Mouse (Mus musculus) intestine, embryonic 16.5 days (tissue): ENCODE measurements around the gene Caap1. TPM values are rescaled to one million over a fixed set of nuclear protein-coding genes. Genes with fewer than 3 reads are reported as not detected.

ENCODE experiments used
- ATAC-seq: fragments of 200-750 bp; cut with Nextera tagmentation; 2 replicates; pipeline ENCODE4 v1.8.0; 2017; ENCODE audit warnings: moderate TSS enrichment, moderate library complexity
- H3K27ac ChIP-seq: fragments of 300-500 bp; sonication (generic); 2 replicates; pipeline ENCODE4 v1.5.1; 2014; ENCODE audit warnings: mild to moderate bottlenecking, low read length
- H3K27me3 ChIP-seq: fragments of 300-500 bp; sonication (generic); replicated peaks from 2 replicates; pipeline ENCODE4 v1.6.1; 2014; ENCODE audit warnings: low read length, control low read depth, mixed read lengths; ENCODE audit not compliant: control insufficient read depth, insufficient read depth
- H3K36me3 ChIP-seq: fragments of 300-500 bp; sonication (generic); 2 replicates; pipeline ENCODE4 v1.6.1; 2014; ENCODE audit warnings: low read length, control low read depth; ENCODE audit not compliant: control insufficient read depth, insufficient read depth
- H3K4me1 ChIP-seq: fragments of 300-500 bp; sonication (generic); 2 replicates; pipeline ENCODE4 v1.6.1; 2014; ENCODE audit warnings: low read length, control low read depth, mixed read lengths; ENCODE audit not compliant: control insufficient read depth, insufficient read depth
- H3K4me2 ChIP-seq: fragments of 300-500 bp; sonication (generic); 2 replicates; pipeline ENCODE4 v1.6.1; 2014; ENCODE audit warnings: low read depth, low read length, control low read depth
- H3K4me3 ChIP-seq: fragments of 300-500 bp; sonication (generic); 2 replicates; pipeline ENCODE4 v1.5.1; 2014; ENCODE audit warnings: mild to moderate bottlenecking, low read length
- H3K9ac ChIP-seq: fragments of 300-500 bp; sonication (generic); 2 replicates; pipeline ENCODE4 v1.6.1; 2014; ENCODE audit warnings: low read depth, low read length
- H3K9me3 ChIP-seq: fragments of 300-500 bp; sonication (generic); 2 replicates; pipeline ENCODE4 v1.6.1; 2016; ENCODE audit warnings: low read length, control low read depth; ENCODE audit not compliant: control insufficient read depth
- WGBS: fragments of 180-500 bp; shearing (Covaris S2); extraction: QIAGEN DNeasy Blood & Tissue Kit; methylation state at CpG from one replicate; pipeline ENCODE4 v1.1.7; 2014; 5-methylcytosine and 5-hydroxymethylcytosine counted together
- polyA plus RNA-seq: library from polyadenylated mRNA; unstranded; fragments of >200 nt; fragmentation: Nextera tagmentation; extraction: Ambion mirVana; gene quantifications from 2 replicates; pipeline ENCODE4 v1.2.1, GENCODE M21; 2015

Caap1 gene
- polyA plus RNA-seq, result 11.5 TPM in 2 replicates

GRCm38 (mm10) chr4:94556265-94557054 lies at the start of gene Caap1, which contains the start of gene Gm10306:
Gene Caap1 (minus strand): TSS chr4:94556796.
Gene Gm10306 (plus strand): TSS chr4:94556546.
- peaks cover 4% of the 10 kb centered on the region; the same call in 1 of the 2 replicates for H3K4me1 ChIP-seq
- peak within 1 kb of the TSS; percentile 97 for H3K4me3 ChIP-seq
- H3K27ac ChIP-seq, result peak within 1 kb of the TSS; percentile 70
- no peaks in the 10 kb centered on the region for H3K9me3 ChIP-seq
- H3K27me3 ChIP-seq, result no peaks in the 10 kb centered on the region
- ATAC-seq, result peak; percentile 98
- H3K9ac ChIP-seq, result peak within 1 kb of the TSS; percentile 89
- H3K4me2 ChIP-seq, result peak within 1 kb of the TSS; percentile 59
- no peaks in the 10 kb centered on the region for H3K36me3 ChIP-seq
- under 1% methylated on average over 74 of the region's 83 CpGs for WGBS

GRCm38 (mm10) chr4:94605591-94605990 lies 49.0 kb upstream of the Caap1 start:
- Histone ChIP-seq H3K4me3 (no peak overlapping the region), H3K9me3 (no peaks in the 10 kb centered on the region), H3K9ac (no peak overlapping the region), H3K4me1 (peaks cover 5% of the 10 kb centered on the region; the same call in 1 of the 2 replicates), H3K36me3 (no peaks in the 10 kb centered on the region), H3K27me3 (no peaks in the 10 kb centered on the region), H3K27ac (no peak overlapping the region), H3K4me2 (no peak overlapping the region)
- ATAC-seq, result no peak
- 92% methylated on average over 2 of the region's 2 CpGs for WGBS

GRCm38 (mm10) chr4:94604452-94605019 lies 47.9 kb upstream of the Caap1 start:
- WGBS, result 90% methylated on average over 2 of the region's 2 CpGs

GRCm38 (mm10) chr4:94603031-94603629 lies 46.5 kb upstream of the Caap1 start, which contains the start of gene Plaa:
Gene Plaa (minus strand): TSS chr4:94603244.
- peak within 1 kb of the TSS; percentile 99 for H3K4me3 ChIP-seq
- peak; percentile 99 for ATAC-seq
- H3K36me3 ChIP-seq, result no peaks in the 10 kb centered on the region
- H3K4me2 ChIP-seq, result peak within 1 kb of the TSS; percentile 84
- peak within 1 kb of the TSS; percentile 84 for H3K27ac ChIP-seq
- H3K9ac ChIP-seq, result peak within 1 kb of the TSS; percentile 94
- no peaks in the 10 kb centered on the region for H3K27me3 ChIP-seq
- H3K9me3 ChIP-seq, result no peaks in the 10 kb centered on the region
- under 1% methylated on average over 59 of the region's 61 CpGs for WGBS
- peaks cover 7% of the 10 kb centered on the region; the same call in 1 of the 2 replicates for H3K4me1 ChIP-seq

More at GRCm38 (mm10) chr4:94604452-94605019, 47.9 kb upstream of the Caap1 start:
- no peak overlapping the region for H3K4me2 ChIP-seq
- H3K27me3 ChIP-seq, result no peaks in the 10 kb centered on the region
- no peak overlapping the region for H3K27ac ChIP-seq
- no peaks in the 10 kb centered on the region for H3K36me3 ChIP-seq
- no peak for ATAC-seq
- H3K4me1 ChIP-seq, result peaks cover 7% of the 10 kb centered on the region; the same call in 1 of the 2 replicates
- H3K9me3 ChIP-seq, result no peaks in the 10 kb centered on the region
- no peak overlapping the region for H3K4me3 ChIP-seq
- no peak overlapping the region for H3K9ac ChIP-seq

GRCm38 (mm10) chr4:94602496-94603030 lies 46.0 kb upstream of the Caap1 start:
- no peaks in the 10 kb centered on the region for H3K36me3 ChIP-seq
- under 1% methylated on average over 26 of the region's 33 CpGs for WGBS
- H3K27ac ChIP-seq, result peak overlapping the region; percentile 84
- no peaks in the 10 kb centered on the region for H3K9me3 ChIP-seq
- H3K9ac ChIP-seq, result peak overlapping the region; percentile 94
- H3K4me1 ChIP-seq, result peaks cover 7% of the 10 kb centered on the region; the same call in 1 of the 2 replicates
- H3K4me2 ChIP-seq, result peak overlapping the region; percentile 59
- H3K4me3 ChIP-seq, result peak overlapping the region; percentile 99
- H3K27me3 ChIP-seq, result no peaks in the 10 kb centered on the region
- ATAC-seq, result peak; percentile 83

DNA sequence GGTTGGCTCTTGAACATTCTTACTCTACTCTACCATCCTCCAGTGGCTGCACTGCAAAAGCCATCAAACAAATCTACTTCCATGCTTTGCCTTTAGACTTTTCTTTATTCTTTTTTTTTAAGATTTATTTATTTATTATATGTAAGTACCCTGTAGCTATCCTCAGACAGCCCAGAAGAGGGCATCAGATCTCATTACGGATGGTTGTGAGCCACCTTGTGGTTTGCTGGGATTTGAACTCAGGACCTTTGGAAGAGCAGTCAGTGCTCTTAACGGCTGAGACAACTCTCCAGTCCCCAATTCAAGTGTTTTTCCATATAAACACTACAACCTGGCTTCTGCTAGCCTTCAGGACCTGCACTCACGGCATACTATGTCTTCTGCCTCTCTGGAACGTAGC lies 44.8 kb upstream of the Caap1 start:
- no peak overlapping the region for H3K4me3 ChIP-seq
- no peaks in the 10 kb centered on the region for H3K36me3 ChIP-seq
- 86% methylated on average over 4 of the region's 4 CpGs for WGBS
- H3K27ac ChIP-seq, result no peak overlapping the region
- H3K9ac ChIP-seq, result no peak overlapping the region
- no peak for ATAC-seq
- H3K9me3 ChIP-seq, result no peaks in the 10 kb centered on the region
- H3K4me1 ChIP-seq, result peaks cover 7% of the 10 kb centered on the region; the same call in 1 of the 2 replicates
- 0 out of 2 replicates have a peak overlapping the region, but pooled peaks have one; percentile 59 for H3K4me2 ChIP-seq
- H3K27me3 ChIP-seq, result no peaks in the 10 kb centered on the region

GRCm38 (mm10) chr4:94592709-94593108 lies 36.1 kb upstream of the Caap1 start:
- no peak overlapping the region for H3K4me3 ChIP-seq
- ATAC-seq, result peak; percentile 33; the same call in 1 of the 2 replicates
- no peaks in the 10 kb centered on the region for H3K9me3 ChIP-seq

GRCm38 (mm10) chr4:94591765-94592381 lies 35.3 kb upstream of the Caap1 start:
- no peak overlapping the region for H3K4me2 ChIP-seq
- WGBS, result 76% methylated on average over 4 of the region's 4 CpGs
- peaks cover 5% of the 10 kb centered on the region; the same call in 1 of the 2 replicates for H3K4me1 ChIP-seq
- no peak overlapping the region for H3K4me3 ChIP-seq
- H3K9me3 ChIP-seq, result no peaks in the 10 kb centered on the region
- no peak overlapping the region for H3K27ac ChIP-seq
- no peak for ATAC-seq
- no peaks in the 10 kb centered on the region for H3K36me3 ChIP-seq
- H3K9ac ChIP-seq, result no peak overlapping the region
- no peaks in the 10 kb centered on the region for H3K27me3 ChIP-seq

More at GRCm38 (mm10) chr4:94592709-94593108, 36.1 kb upstream of the Caap1 start:
- no peak overlapping the region for H3K27ac ChIP-seq
- H3K9ac ChIP-seq, result no peak overlapping the region
- H3K36me3 ChIP-seq, result no peaks in the 10 kb centered on the region
- H3K27me3 ChIP-seq, result no peaks in the 10 kb centered on the region
- H3K4me2 ChIP-seq, result no peak overlapping the region
- H3K4me1 ChIP-seq, result peaks cover 5% of the 10 kb centered on the region; the same call in 1 of the 2 replicates
